Mouse (Mus musculus) kidney, adult 11 months (tissue): Measurements from ENCODE around the gene Gng12.
A peak's percentile ranks its signal among the peaks of the same experiment; 100 is the strongest.
"Not testable (repeated sequence)": the region's sequence is repeated elsewhere in the genome, so short reads cannot be mapped to it uniquely, and the experiment has no call there.

Source experiments
- DNase-seq: peaks from one replicate; pipeline ENCODE4 v3.0.0; 2022

Gene Gng12

GRCm38 (mm10) chr6:67030416-67030815 lies 134.2 kb downstream of the Gng12 start:
- DNase-seq = no peak

DNA sequence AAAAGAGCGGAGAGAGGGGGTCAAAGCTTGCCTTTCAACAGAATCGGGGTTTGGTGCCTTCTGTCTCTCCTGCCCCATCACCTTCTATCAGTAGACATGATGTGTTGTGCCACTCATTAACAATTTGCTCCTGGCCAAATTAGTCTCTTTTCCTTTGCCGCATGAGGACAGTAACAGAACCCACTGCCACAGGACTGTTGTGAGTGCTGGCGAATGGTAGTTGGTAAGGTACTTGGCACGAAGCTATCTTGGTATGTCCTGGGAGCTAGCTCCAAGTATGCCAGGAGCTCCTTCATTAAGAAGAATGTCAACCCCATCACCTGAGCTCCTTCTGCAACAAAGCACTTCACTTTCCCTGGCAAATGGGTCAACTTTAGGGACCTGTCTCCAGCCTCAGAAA lies 134.6 kb downstream of the Gng12 start:
- DNase-seq = no peak

GRCm38 (mm10) chr6:67032551-67032950 lies 136.4 kb downstream of the Gng12 start:
- DNase-seq = not testable (repeated sequence)

GRCm38 (mm10) chr6:67032972-67033371 lies 136.8 kb downstream of the Gng12 start:
- not testable (repeated sequence) for DNase-seq

DNA sequence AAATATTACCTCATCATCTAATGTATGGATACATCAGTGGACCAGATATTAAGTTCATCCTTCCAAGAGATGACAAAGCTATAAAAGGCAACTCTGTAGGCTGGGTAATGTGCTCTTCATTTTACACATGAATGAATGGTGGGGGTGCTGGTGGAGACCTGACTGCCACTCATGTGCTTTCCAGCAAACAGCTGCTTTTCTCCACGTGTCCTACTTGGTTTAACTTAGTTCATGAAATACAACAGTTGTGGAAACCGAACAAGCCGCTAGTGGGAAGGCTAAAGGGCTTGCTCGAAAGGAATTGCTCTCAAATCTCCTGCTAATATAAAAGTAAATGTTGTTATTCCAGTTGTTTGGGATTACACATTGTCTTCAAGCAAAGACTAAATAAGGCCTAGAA lies 137.4 kb downstream of the Gng12 start:
- no peak for DNase-seq

- DNase-seq = no peak
Observed at GRCm38 (mm10) chr6:67034331-67035130, 138.3 kb downstream of the Gng12 start.

DNA sequence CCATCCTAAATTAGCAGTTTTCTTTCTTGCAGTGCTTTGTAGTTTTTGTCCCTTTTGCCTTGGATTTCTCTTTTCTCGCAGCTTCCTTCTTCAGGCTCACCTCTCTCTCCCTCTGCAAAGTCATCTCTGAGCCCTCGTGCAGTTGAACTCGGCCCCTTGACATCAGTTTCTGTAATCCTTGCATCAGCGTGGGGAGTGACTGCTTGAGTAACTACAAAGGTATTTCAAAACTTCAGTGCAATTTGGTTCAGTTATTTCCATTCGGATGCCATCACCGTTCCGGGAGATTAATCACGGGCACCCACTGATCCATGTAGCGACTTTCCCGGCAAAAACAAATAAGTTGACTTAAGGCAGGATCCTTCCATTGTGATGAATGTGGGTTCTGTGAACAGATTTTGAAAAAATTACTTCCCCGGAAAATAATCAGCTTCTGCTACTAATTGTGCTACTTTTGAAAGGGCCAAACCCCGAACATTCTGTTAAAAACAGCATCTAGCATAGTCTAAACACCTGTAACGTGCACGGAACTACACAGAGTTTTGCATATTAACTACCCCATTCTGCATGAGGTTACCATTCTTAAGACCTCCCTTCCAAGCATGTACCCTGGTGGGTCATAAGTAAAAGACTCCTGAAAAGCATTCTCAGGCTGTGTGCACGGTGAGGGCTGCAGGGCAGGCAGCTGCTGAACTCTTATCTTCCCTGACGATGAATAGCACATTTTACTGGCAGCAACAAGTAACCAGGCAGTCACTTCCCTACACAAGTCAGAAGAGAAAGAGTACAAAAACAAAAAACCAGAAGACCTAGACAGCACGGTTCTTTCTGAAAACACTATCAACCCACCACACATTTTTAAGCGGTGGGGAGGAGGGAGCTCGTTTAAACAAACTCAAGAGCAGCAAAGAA lies 139.4 kb downstream of the Gng12 start:
- peak; percentile 67 for DNase-seq

DNA sequence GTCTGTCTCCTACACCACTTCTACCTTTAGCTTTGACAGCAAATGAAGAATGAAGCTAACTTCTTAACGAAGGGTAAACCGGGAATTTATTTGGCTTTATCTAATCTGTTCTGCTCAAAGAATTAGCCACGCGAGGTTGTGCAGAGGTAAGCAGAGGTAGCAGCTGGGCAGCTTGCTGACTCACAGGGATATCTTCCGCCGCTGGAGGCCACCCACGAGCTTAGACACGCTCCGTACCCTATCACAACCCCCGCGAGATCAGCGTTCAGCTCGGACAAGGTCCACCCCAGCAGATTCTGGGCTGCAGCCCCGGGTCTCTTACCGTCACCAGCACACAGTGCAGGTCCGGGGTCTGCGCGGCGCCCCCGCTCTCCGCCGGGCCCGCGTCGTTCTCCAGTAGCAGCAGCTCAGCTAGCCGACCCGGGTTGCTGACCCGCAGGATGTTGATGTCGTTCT lies 140.2 kb downstream of the Gng12 start:
- DNase-seq = peak; percentile 88

DNA sequence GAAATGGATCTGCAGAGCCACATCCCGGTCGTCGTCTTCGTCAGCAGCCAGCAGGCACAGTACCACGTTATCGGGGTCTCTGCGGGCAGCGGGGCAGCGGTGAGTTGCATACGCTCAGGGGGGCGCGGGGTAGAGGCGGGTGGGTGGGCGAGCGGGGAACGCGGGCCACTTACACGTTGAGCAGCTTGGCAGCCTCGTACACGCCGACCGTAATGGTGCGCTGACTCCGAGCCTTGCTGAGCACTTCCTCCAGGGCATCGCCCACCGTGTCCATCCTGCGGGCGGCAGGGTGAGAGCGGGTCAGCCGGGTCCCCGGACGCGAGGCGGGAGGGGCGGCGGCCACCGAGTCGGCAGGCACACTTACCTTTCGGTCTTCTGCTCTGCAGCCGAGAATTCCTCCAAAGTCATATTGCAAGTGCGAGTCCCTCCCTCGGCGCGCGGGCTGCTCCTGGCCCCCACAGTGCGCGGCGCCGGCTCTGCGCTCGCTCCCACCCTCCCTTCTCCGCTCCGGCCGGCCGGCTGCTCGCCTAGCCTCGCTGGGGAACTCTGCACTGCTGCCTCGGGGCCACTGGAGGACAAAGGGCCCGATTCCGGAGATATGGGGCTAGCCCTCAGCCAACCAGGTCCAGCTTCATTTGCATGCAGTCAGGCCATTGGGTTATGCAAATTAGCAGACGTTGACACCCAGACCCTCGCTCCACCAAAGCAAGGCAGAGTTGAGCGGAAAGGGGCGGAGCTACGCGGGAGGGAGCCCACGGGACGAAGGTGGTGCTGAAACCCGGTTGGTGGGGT lies 140.8 kb downstream of the Gng12 start, which contains the start of gene Gadd45a:
TSS of gene Gadd45a (minus strand) at position 621 of the 792 bp plus-strand sequence.
- peak; percentile 99 for DNase-seq

- DNase-seq = no peak
Observed at GRCm38 (mm10) chr6:67038964-67039363, 142.8 kb downstream of the Gng12 start.

- no peak for DNase-seq
Observed at GRCm38 (mm10) chr6:67040904-67041410, 144.8 kb downstream of the Gng12 start.

GRCm38 (mm10) chr6:67045424-67045823 lies 149.2 kb downstream of the Gng12 start:
- DNase-seq = no peak

- DNase-seq = no peak
Observed at GRCm38 (mm10) chr6:67046937-67047336, 150.7 kb downstream of the Gng12 start.

DNA sequence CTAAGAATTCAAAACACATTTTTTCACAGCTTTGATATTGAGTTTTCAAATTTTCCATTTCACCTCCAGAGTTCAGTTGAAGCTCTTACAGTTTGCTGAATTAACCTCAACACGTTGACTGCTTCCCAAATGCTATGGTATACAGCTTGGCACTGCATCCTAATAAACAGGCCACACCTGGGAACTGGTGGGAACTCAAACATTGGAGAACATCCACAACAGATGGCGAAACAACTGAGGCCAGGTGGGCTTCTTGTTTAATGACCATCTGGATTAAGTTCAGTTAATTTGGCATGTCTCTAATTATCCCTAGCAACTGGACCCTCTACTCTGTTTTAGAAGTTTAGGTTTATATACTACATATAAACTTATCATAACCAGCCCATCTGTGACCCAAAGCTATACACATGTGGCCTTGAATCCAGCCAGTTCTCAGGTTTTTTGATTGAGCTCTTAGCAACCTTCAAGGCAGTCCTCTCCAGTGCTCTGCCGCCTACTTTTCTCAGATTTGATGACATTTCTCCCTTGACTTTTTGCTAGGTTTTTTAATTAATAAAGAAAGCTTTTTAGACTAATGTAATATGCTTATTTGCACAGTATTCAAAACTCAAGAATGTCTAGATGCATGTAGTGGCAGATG lies 152.0 kb downstream of the Gng12 start:
- no peak for DNase-seq

DNA sequence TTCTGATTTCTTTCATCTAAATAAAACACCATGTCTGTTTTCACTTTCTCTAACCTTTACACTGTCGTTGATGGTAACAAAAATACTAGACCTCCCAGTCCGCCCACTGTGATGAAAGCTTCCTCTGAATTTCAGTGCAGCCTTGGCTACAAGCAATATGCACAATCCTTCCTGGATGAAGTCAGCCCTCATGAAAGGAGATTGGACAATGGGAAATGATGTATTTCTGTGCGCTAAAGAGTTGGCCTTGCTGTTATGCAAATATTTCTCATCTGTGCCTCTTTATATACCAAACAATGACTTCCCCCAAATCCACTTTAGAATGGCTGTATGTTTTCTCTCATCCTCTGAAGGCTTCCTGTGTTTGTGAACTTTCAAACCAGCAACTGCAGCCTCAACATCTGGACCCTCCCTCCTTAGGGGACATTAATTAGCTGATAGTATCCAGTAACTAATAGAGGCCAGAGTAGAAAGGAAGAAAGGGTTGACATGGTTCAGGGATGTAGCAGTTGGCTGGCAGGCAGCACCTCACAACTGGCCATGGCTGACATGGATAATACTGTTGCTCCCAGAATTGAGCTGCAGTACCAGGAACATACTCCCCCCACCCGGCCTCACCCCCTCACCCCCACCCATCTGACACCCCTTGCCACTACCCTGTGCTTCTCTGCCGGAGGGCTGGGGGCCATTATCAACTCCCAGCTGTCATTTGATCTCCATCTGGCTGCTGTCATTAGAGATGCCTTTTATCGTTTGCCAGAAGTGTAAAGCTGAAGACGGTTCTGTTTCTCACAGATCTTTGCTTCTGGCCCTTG lies 152.9 kb downstream of the Gng12 start:
- DNase-seq = no peak

DNA sequence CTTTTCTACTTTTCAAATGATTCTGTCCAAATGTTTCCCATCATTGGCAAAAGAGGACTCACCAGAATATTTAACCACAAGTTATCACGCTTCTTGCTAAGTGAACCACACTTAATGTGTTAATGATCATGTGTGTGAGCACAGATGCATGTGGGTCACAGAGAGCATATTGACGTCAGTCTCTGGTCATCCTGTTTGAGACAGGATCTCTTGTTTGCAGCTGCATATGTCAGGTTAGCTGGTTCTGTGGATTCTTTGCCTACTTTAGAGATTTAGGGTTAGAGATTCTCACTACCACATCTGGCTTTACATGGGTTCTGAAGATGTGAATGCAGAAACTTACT lies 153.5 kb downstream of the Gng12 start:
- no peak for DNase-seq

DNA sequence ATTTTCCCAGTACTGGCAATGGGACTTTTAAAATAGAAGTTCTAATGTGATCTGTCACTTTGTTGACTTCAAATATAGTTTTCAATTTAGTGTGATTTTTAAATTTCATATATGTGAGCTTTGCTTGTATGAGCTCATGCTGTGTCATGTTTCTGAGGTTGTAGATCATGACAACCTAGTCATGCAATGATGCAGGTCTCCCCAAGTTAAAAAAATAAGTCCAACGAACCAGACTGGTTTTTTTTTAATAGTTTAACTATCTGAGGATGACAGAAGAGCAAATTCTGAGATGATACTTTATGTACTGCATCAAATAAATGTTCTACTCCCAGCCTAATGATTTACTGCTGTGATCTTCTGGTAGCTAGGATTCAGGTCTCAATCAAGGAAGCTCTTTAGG lies 153.9 kb downstream of the Gng12 start:
- DNase-seq = no peak

DNA sequence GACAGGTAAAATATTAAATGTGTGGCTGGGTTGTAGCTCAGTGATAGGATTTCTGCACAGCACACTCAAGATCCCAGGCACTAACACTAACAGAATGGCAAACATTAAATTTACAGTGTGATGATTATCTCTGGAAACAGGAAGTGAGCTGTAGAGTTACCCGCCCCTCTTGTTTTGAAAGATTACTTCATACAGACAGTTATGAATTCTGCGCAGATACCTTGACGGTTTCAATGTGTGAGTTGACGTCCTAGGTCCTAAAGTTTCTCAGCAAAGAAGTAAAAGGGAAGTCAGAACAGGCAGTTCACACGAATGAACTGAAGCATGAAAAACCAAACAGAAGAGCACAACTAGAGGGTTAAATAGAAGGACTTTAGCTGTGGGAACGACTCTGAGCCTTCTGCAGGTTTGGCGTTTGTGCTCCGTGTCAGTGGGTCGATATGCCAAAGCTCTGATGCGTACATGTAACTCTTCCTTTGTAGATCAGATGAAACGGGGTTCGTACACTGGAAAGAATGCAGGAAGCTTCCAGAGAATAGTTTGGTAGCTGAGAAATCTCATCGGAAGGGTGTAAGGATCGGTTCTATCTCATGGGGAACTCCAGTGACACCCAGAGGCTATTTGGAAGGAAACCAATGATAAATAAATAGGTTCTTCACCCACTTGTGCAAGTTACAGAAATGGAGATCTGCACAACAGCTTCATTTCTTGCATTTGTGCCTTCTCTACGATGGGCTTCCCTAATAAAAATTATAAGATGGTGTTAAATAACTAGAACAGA lies 160.1 kb downstream of the Gng12 start:
- no peak for DNase-seq

DNA sequence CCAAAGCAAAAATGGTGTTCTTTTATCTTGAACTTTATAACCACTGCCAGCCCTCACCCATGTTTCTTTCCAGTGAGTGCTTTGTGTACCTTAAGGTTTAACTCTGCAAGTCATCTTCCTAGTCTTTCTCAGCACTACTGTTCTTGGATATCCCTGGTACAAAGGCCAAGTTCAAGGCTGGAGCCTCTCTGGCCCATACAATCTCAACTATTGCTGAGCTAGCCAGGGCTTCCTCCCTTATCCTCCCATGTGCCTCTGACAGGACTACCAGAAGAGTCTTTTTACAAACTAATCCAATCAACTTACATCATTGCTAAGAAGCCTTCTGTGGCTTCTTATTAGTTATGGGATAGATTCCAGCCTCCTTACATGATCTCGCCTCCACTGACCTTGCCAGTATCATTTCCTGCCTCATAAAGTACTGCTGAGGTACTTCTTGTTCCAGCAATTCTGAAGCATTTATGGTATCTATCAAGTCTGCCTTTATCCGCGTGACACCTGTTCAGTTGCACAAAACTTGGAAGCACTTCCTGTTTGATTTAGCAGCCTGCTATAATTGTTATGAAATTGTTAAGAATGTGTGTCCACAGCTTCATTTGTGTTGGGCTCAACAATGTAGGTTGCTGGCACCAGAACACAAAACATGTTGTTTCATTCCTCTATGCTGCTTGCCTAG lies 160.8 kb downstream of the Gng12 start:
- DNase-seq = no peak

GRCm38 (mm10) chr6:67057574-67057973 lies 161.4 kb downstream of the Gng12 start:
- DNase-seq = no peak
